Mouse (Mus musculus) MEL (cell line): ENCODE results near the gene Scfd2. TPM values are rescaled to one million over a fixed set of nuclear protein-coding genes. Genes with fewer than 3 reads are reported as not detected.

Source experiments
- DNase-seq: peaks from one replicate; pipeline ENCODE4 v3.0.0; 2011; ENCODE audit warnings: low read depth, low spot score
- H3K27ac ChIP-seq: 2 replicates; pipeline ENCODE4 v1.5.1; 2012; ENCODE audit warnings: low read depth, mild to moderate bottlenecking, control low read depth, low read length, moderate library complexity; ENCODE audit not compliant: control insufficient read depth
- H3K27me3 ChIP-seq, 2 experiments: fragments of 150-350 bp in 1 of 2; sonication (generic) in 1 of 2; 2 replicates each; pipeline ENCODE4 v1.6.1; 2012; ENCODE audit warnings: low read length in 2 of 2, mild to moderate bottlenecking in 2 of 2, improper control_type of control experiment in 1 of 2, moderate library complexity in 1 of 2; ENCODE audit not compliant: insufficient read depth in 2 of 2, control insufficient read depth in 1 of 2
- H3K36me3 ChIP-seq, 2 experiments: 2 replicates each; pipeline ENCODE4 v1.6.1; 2012 to 2014; ENCODE audit warnings: low read length in 2 of 2, improper control_type of control experiment in 1 of 2, inconsistent platforms in 1 of 2, mild to moderate bottlenecking in 1 of 2; ENCODE audit not compliant: insufficient read depth in 2 of 2, control insufficient read depth in 1 of 2
- H3K4me1 ChIP-seq, 2 experiments: fragments of 150-350 bp in 1 of 2; sonication (generic) in 1 of 2; 2 replicates each; pipeline ENCODE4 v1.6.1; 2012; ENCODE audit warnings: low read length in 2 of 2, improper control_type of control experiment in 1 of 2, mild to moderate bottlenecking in 1 of 2; ENCODE audit not compliant: insufficient read depth in 2 of 2, control insufficient read depth in 1 of 2
- H3K4me3 ChIP-seq, 2 experiments: fragments of 150-350 bp in 1 of 2; sonication (generic) in 1 of 2; 2 replicates each; pipeline ENCODE4 v1.5.1; 2012; ENCODE audit warnings: low read depth in 2 of 2, low read length in 2 of 2, mild to moderate bottlenecking in 2 of 2, moderate library complexity in 2 of 2, control low read depth in 1 of 2, improper control_type of control experiment in 1 of 2; ENCODE audit not compliant: control insufficient read depth in 1 of 2, insufficient read depth in 1 of 2
- H3K79me2 ChIP-seq: 2 replicates; pipeline ENCODE4 v1.6.1; 2012; ENCODE audit warnings: mild to moderate bottlenecking, low read length, moderate library complexity; ENCODE audit not compliant: control insufficient read depth, poor library complexity, insufficient read depth
- H3K9ac ChIP-seq: 2 replicates; pipeline ENCODE4 v1.6.1; 2012; ENCODE audit warnings: low read depth, mild to moderate bottlenecking, control low read depth, low read length, moderate library complexity; ENCODE audit not compliant: control insufficient read depth, poor library complexity, severe bottlenecking
- H3K9me3 ChIP-seq: fragments of 150-350 bp; sonication (generic); replicated peaks from 2 replicates; pipeline ENCODE4 v1.6.1; 2012; ENCODE audit warnings: mild to moderate bottlenecking, low read length, improper control_type of control experiment, moderate library complexity; ENCODE audit not compliant: insufficient read depth
- BHLHE40 ChIP-seq: IDR thresholded peaks from 2 replicates; pipeline ENCODE4 v1.6.1; 2012; ENCODE audit warnings: low read depth, mild to moderate bottlenecking, inconsistent platforms, low read length, improper control_type of control experiment, borderline replicate concordance
- CTCF ChIP-seq, 3 experiments: IDR thresholded peaks in 2 of 3; conservative IDR thresholded peaks in 1 of 3; 2 replicates each; pipeline ENCODE4 v1.5.1; 2011 to 2012; ENCODE audit warnings: low read length in 3 of 3, low read depth in 2 of 3, mild to moderate bottlenecking in 2 of 3, improper control_type of control experiment in 1 of 3, inconsistent platforms in 1 of 3, mixed read lengths in 1 of 3, moderate library complexity in 1 of 3; ENCODE audit not compliant: control insufficient read depth in 1 of 3, insufficient read depth in 1 of 3, poor library complexity in 1 of 3, severe bottlenecking in 1 of 3
- ELF1 ChIP-seq: IDR thresholded peaks from 2 replicates; pipeline ENCODE4 v1.6.1; 2014; ENCODE audit warnings: low read depth, mild to moderate bottlenecking, inconsistent platforms, low read length, improper control_type of control experiment, moderate library complexity
- GATA1 ChIP-seq: IDR thresholded peaks from 2 replicates; pipeline ENCODE4 v1.6.1; 2011; ENCODE audit warnings: low read depth, low read length, improper control_type of control experiment
- HCFC1 ChIP-seq: IDR thresholded peaks from 2 replicates; pipeline ENCODE4 v1.6.1; 2012; ENCODE audit warnings: low read depth, mild to moderate bottlenecking, inconsistent platforms, low read length, improper control_type of control experiment, moderate library complexity
- MAFK ChIP-seq: IDR thresholded peaks from 2 replicates; pipeline ENCODE4 v1.6.1; 2011; ENCODE audit warnings: low read depth, mild to moderate bottlenecking, low read length, improper control_type of control experiment, borderline replicate concordance
- MXI1 ChIP-seq: IDR thresholded peaks from 2 replicates; pipeline ENCODE4 v1.6.1; 2011; ENCODE audit warnings: mild to moderate bottlenecking, low read depth, low read length, improper control_type of control experiment
- MYC ChIP-seq: IDR thresholded peaks from 2 replicates; pipeline ENCODE4 v1.6.1; 2011; ENCODE audit warnings: low read depth, mild to moderate bottlenecking, low read length, improper control_type of control experiment, moderate library complexity
- POLR2A ChIP-seq, 2 experiments: IDR thresholded peaks; 2 replicates each; pipeline ENCODE4 v1.6.1; 2011 to 2012; ENCODE audit warnings: low read length in 2 of 2, mild to moderate bottlenecking in 2 of 2, control low read depth in 1 of 2, improper control_type of control experiment in 1 of 2, low read depth in 1 of 2, moderate library complexity in 1 of 2; ENCODE audit not compliant: control insufficient read depth in 1 of 2, insufficient read depth in 1 of 2, poor library complexity in 1 of 2
- POLR2AphosphoS2 ChIP-seq: IDR thresholded peaks from 2 replicates; pipeline ENCODE4 v1.6.1; 2011; ENCODE audit warnings: low read length, improper control_type of control experiment
- POLR2AphosphoS5 ChIP-seq: IDR thresholded peaks from 2 replicates; pipeline ENCODE4 v1.6.1; 2012; ENCODE audit warnings: low read depth, borderline replicate concordance, mild to moderate bottlenecking, inconsistent platforms, low read length, moderate library complexity, mixed read lengths
- SMC3 ChIP-seq: IDR thresholded peaks from 2 replicates; pipeline ENCODE4 v1.6.1; 2011; ENCODE audit warnings: low read depth, low read length, improper control_type of control experiment
- TCF12 ChIP-seq: IDR thresholded peaks from 2 replicates; pipeline ENCODE4 v1.6.1; 2014; ENCODE audit warnings: low read depth, mild to moderate bottlenecking, inconsistent platforms, low read length, improper control_type of control experiment, moderate library complexity
- USF2 ChIP-seq, 2 experiments: IDR thresholded peaks; 2 replicates each; pipeline ENCODE4 v1.6.1; 2011 to 2012; ENCODE audit warnings: improper control_type of control experiment in 2 of 2, low read length in 2 of 2, borderline replicate concordance in 1 of 2, inconsistent platforms in 1 of 2, low read depth in 1 of 2, mild to moderate bottlenecking in 1 of 2; ENCODE audit not compliant: insufficient read depth in 1 of 2
- ZMIZ1 ChIP-seq: IDR thresholded peaks from 2 replicates; pipeline ENCODE4 v1.6.1; 2012; ENCODE audit warnings: low read depth, mild to moderate bottlenecking, inconsistent platforms, low read length, improper control_type of control experiment, moderate library complexity
- polyA plus RNA-seq, 2 experiments: library from polyadenylated mRNA; stranded (reverse) in 1 of 2; unstranded in 1 of 2; fragments of >175 nt in 1 of 2; fragments of >200 nt in 1 of 2; gene quantifications; 2 replicates each; pipeline versions ENCODE4 v1.2.1 to v1.2.4; 2012; ENCODE audit warnings: low replicate concordance in 2 of 2, low read depth in 1 of 2; ENCODE audit not compliant: insufficient read length in 2 of 2, insufficient read depth in 1 of 2, missing spikeins in 1 of 2
- total RNA-seq: library from RNA; depleted of rRNA; stranded (reverse); fragments of 300-350 nt; gene quantifications from 2 replicates; pipeline ENCODE4 v1.2.3, GENCODE M21; 2012

The Scfd2 gene
- total and polyA plus RNA-seq, 3 experiments, result 18.8 to 20.3 TPM; not detected in 1

GRCm38 (mm10) chr5:74240926-74241680 lies 290.5 kb downstream of the Scfd2 start:
- no peaks in the 10 kb centered on the region for H3K79me2 ChIP-seq
- no peak for TF ChIP-seq GATA1
- no peak for TF ChIP-seq BHLHE40
- no peak for TF ChIP-seq ZMIZ1
- no peak for TF ChIP-seq POLR2AphosphoS2
- no peak for TF ChIP-seq MAFK
- no peaks in the 10 kb centered on the region for H3K9me3 ChIP-seq

GRCm38 (mm10) chr5:74240298-74240697 lies 291.3 kb downstream of the Scfd2 start:
- no peaks in the 10 kb centered on the region for H3K27me3 ChIP-seq
- TF ChIP-seq ELF1, result no peak
- no peak for TF ChIP-seq TCF12
- TF ChIP-seq CTCF (IDR thresholded peaks at IDR 0.05 in 2 of 3, conservative IDR thresholded peaks at IDR 0.05 in 1 of 3; ENCODE audit: control insufficient read depth in 1 of 3, insufficient read depth in 1 of 3, low read depth in 2 of 3, low read length in 3 of 3, poor library complexity in 1 of 3, severe bottlenecking in 1 of 3), result no peak
- TF ChIP-seq USF2 (IDR thresholded peaks at IDR 0.05; ENCODE audit: borderline replicate concordance in 1 of 2, insufficient read depth in 1 of 2, low read depth in 1 of 2, low read length in 2 of 2), result no peak
- TF ChIP-seq, all 39 proteins: peak for 0
- no peaks in the 10 kb centered on the region for H3K36me3 ChIP-seq
- H3K27ac ChIP-seq, result no peak overlapping the region
- H3K9ac ChIP-seq, result no peak overlapping the region
- DNase-seq, result no peak
- no peaks in the 10 kb centered on the region for H3K9me3 ChIP-seq
- H3K4me1 ChIP-seq, result no peaks in the 10 kb centered on the region
- no peak overlapping the region for H3K4me3 ChIP-seq
- H3K79me2 ChIP-seq, result no peaks in the 10 kb centered on the region

More at GRCm38 (mm10) chr5:74240926-74241680, 290.5 kb downstream of the Scfd2 start:
- no peaks in the 10 kb centered on the region for H3K4me1 ChIP-seq
- H3K9ac ChIP-seq, result no peak overlapping the region
- H3K27me3 ChIP-seq, result no peaks in the 10 kb centered on the region
- no peak for DNase-seq
- no peaks in the 10 kb centered on the region for H3K36me3 ChIP-seq
- no peak overlapping the region for H3K4me3 ChIP-seq
- no peak overlapping the region for H3K27ac ChIP-seq

GRCm38 (mm10) chr5:74239369-74239768 lies 292.2 kb downstream of the Scfd2 start:
- Histone ChIP-seq H3K27ac (no peak overlapping the region), H3K36me3 (no peaks in the 10 kb centered on the region), H3K27me3 (no peaks in the 10 kb centered on the region), H3K4me1 (no peaks in the 10 kb centered on the region), H3K79me2 (no peaks in the 10 kb centered on the region), H3K4me3 (no peak overlapping the region), H3K9ac (no peak overlapping the region), H3K9me3 (no peaks in the 10 kb centered on the region)
- TF ChIP-seq POLR2A (IDR thresholded peaks at IDR 0.05; ENCODE audit: control insufficient read depth in 1 of 2, insufficient read depth in 1 of 2, low read depth in 1 of 2, low read length in 2 of 2, poor library complexity in 1 of 2), result no peak
- TF ChIP-seq MYC, result no peak
- no peak for TF ChIP-seq POLR2AphosphoS5
- no peak for TF ChIP-seq SMC3
- no peak for TF ChIP-seq CTCF (IDR thresholded peaks at IDR 0.05 in 2 of 3, conservative IDR thresholded peaks at IDR 0.05 in 1 of 3; ENCODE audit: control insufficient read depth in 1 of 3, insufficient read depth in 1 of 3, low read depth in 2 of 3, low read length in 3 of 3, poor library complexity in 1 of 3, severe bottlenecking in 1 of 3)
- TF ChIP-seq POLR2AphosphoS2, result no peak
- no peak for TF ChIP-seq HCFC1
- no peak for TF ChIP-seq MXI1
- no peak for TF ChIP-seq GATA1
- no peak for DNase-seq
